Comparison of ENCODE assay signal across 9 mouse cellular contexts in the genomic region with DNA sequence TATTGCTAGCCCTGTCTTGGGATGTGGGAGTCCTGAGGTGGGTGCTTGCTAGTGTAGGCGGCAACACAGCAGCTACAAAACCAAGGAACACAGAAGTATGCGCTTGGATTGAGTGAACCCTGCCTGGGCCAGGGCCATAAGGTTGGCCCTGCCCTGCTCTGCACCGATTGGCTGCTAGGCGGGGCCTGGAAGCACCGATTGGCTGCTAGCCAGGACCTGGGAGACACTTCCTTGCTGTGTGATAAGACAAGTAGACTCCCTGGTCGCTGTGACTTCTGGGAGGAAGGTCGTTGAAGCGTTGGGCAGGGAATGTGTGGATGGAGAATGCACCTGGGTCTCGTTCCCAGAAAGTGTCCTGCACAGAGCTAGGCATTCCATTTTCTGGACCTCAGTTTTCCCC. TPM values are rescaled to one million over a fixed set of nuclear protein-coding genes. Genes with fewer than 3 reads are reported as not detected.
DNase-seq lines count a peak whose midpoint lies in the region; ATAC-seq and TF ChIP-seq lines count a peak whose summit lies in the region.
"Had no signal": no experiment of that assay in that cellular context is flagged by ENCODE, and none has a peak within 500 bp of the region (broad histone marks: within the 10 kb centered on the region; RNA-seq: fewer than 3 reads in every experiment).

No protein-coding gene starts in this region.

- ATAC-seq in hindbrain, embryonic 13.5 days (ENCODE audit: low FRiP score), result no peak

- 52% methylated on average over 9 of the region's 9 CpGs for WGBS in hindbrain, embryonic 10.5 days
- WGBS in hindbrain, embryonic 13.5 days, result 49% methylated on average over 9 of the region's 9 CpGs

- H3K36me3 ChIP-seq in hindbrain, embryonic 10.5 days, result no peaks in the 10 kb centered on the region
- H3K36me3 ChIP-seq in hindbrain, embryonic 13.5 days, result no peaks in the 10 kb centered on the region
- H3K36me3 ChIP-seq in E14TG2a.4 (ENCODE audit: insufficient read depth, low read length), result no peaks in the 10 kb centered on the region

- H3K9me3 ChIP-seq in hindbrain, embryonic 10.5 days, result no peaks in the 10 kb centered on the region
- H3K9me3 ChIP-seq in hindbrain, embryonic 13.5 days, result no peaks in the 10 kb centered on the region
- no peaks in the 10 kb centered on the region for H3K9me3 ChIP-seq in E14TG2a.4 (ENCODE audit: low read length)
- H3K9me3 ChIP-seq: megakaryocyte, embryonic 14.5 days had no signal

- no peaks in the 10 kb centered on the region for H3K27me3 ChIP-seq in hindbrain, embryonic 10.5 days (ENCODE audit: insufficient read depth, poor library complexity, severe bottlenecking)
- H3K27me3 ChIP-seq in hindbrain, embryonic 13.5 days, result no peaks in the 10 kb centered on the region
- 0 out of 2 replicates have a peak, but pooled peaks cover 2% of the 10 kb centered on the region for H3K27me3 ChIP-seq in E14TG2a.4 (ENCODE audit: insufficient read depth, low read length)

- no peak for TF ChIP-seq CTCF in E14TG2a.4 (conservative IDR thresholded peaks at IDR 0.05; ENCODE audit: low read length)
- no peak for TF ChIP-seq CTCF in brain, embryonic 14.5 days (IDR thresholded peaks at IDR 0.05; ENCODE audit: borderline replicate concordance, extremely low read depth, insufficient read depth, insufficient read length)
- TF ChIP-seq CTCF in gastrocnemius, adult 2 months (IDR thresholded peaks at IDR 0.05), result no peak
- TF ChIP-seq CTCF in layer of hippocampus, adult 2 months (conservative IDR thresholded peaks at IDR 0.05), result no peak

- no peak for TF ChIP-seq POLR2A in brain, embryonic 14.5 days (IDR thresholded peaks at IDR 0.05; ENCODE audit: borderline replicate concordance, extremely low read depth, insufficient read depth, insufficient read length, poor library complexity, severe bottlenecking)

- no peak overlapping the region for H3K9ac ChIP-seq in hindbrain, embryonic 13.5 days

- peak; percentile 12 for DNase-seq in hindbrain, embryonic 10.5 days (ENCODE audit: low spot score)
- peak; percentile 49 for DNase-seq in brain, embryonic 14.5 days (ENCODE audit: low read depth)
- peak; percentile 69 for DNase-seq in liver
- DNase-seq in left cerebral cortex, adult 9 months (ENCODE audit: low spot score in 2 of 2), result no peak
- DNase-seq in gastrocnemius, adult 2 months, result no peak
- no peak for DNase-seq in layer of hippocampus, adult 2 months (ENCODE audit: low spot score in 2 of 2)

- H3K4me1 ChIP-seq in hindbrain, embryonic 10.5 days (replicated peaks), result peaks cover 44% of the 10 kb centered on the region
- H3K4me1 ChIP-seq in hindbrain, embryonic 13.5 days (replicated peaks), result peaks cover 32% of the 10 kb centered on the region
- H3K4me1 ChIP-seq in E14TG2a.4 (replicated peaks; ENCODE audit: low read depth, low read length), result peaks cover 83% of the 10 kb centered on the region
- H3K4me1 ChIP-seq: megakaryocyte, embryonic 14.5 days had no signal

- H3K4me2 ChIP-seq in hindbrain, embryonic 13.5 days, result no peak overlapping the region

- intact Hi-C loops in gastrocnemius, adult 2 months (cut with DNase I), result no loop called here

- H3K4me3 ChIP-seq in hindbrain, embryonic 10.5 days, result no peak overlapping the region
- no peak overlapping the region for H3K4me3 ChIP-seq in hindbrain, embryonic 13.5 days
- peak overlapping the region; percentile 23; the same call in 1 of the 2 replicates for H3K4me3 ChIP-seq in E14TG2a.4 (replicated peaks; ENCODE audit: low read length)
- no peak overlapping the region for H3K4me3 ChIP-seq in gastrocnemius, adult 2 months
- no peak overlapping the region for H3K4me3 ChIP-seq in layer of hippocampus, adult 2 months
- H3K4me3 ChIP-seq: megakaryocyte, embryonic 14.5 days had no signal

- H3K27ac ChIP-seq in hindbrain, embryonic 10.5 days, result no peak overlapping the region
- no peak overlapping the region for H3K27ac ChIP-seq in hindbrain, embryonic 13.5 days
- H3K27ac ChIP-seq in gastrocnemius, adult 2 months, result no peak overlapping the region
- H3K27ac ChIP-seq in layer of hippocampus, adult 2 months, result no peak overlapping the region

RNA-seq across cellular contexts. Expression of gene Eif3d, which starts 33.3 kb away (rescaled TPM):
- 241 and 255 TPM in 2 replicates for polyA plus RNA-seq in hindbrain, embryonic 10.5 days (2016; fragmentation: Nextera tagmentation; extraction: Ambion mirVana)
- polyA plus RNA-seq in hindbrain, embryonic 13.5 days (2015; fragmentation: Nextera tagmentation; extraction: Ambion mirVana), result 184 and 191 TPM in 2 replicates
- 202 and 208 TPM in 2 replicates for polyA plus RNA-seq in brain, embryonic 14.5 days (2012; rRNA removed)
- total RNA-seq in gastrocnemius, adult 2 months (2021), result 10 to 100 TPM; 57.7 to 63.5 TPM
- total RNA-seq in layer of hippocampus, adult 2 months (2021), result 100 to 1,000 TPM in 1 of 2 experiments, 10 to 100 TPM in 1; 94.7 to 103 TPM

RNA-seq across cellular contexts. Expression of gene Foxred2, which starts 47.4 kb away (rescaled TPM):
- 5.5 and 5.9 TPM in 2 replicates for polyA plus RNA-seq in hindbrain, embryonic 10.5 days (2016; fragmentation: Nextera tagmentation; extraction: Ambion mirVana)
- polyA plus RNA-seq in hindbrain, embryonic 13.5 days (2015; fragmentation: Nextera tagmentation; extraction: Ambion mirVana), result 6.2 and 7.4 TPM in 2 replicates
- polyA plus RNA-seq in brain, embryonic 14.5 days (2012; rRNA removed), result 18.0 and 23.7 TPM in 2 replicates
- under 1 TPM; 0.43 to 0.84 TPM for total RNA-seq in gastrocnemius, adult 2 months (2021)
- 10 to 100 TPM; 11.1 to 11.7 TPM for total RNA-seq in layer of hippocampus, adult 2 months (2021)

Comparison
In these comparisons a context has a peak if more than half of its experiments do, and no peak if none do; other contexts are left out.
1. DNase-seq: peak in hindbrain, embryonic 10.5 days (single experiment), brain, embryonic 14.5 days (single experiment) and liver (single experiment); none in left cerebral cortex, adult 9 months (0 of 2), gastrocnemius, adult 2 months (single experiment) and layer of hippocampus, adult 2 months (0 of 2).